Mouse (Mus musculus) CH12.LX (cell line): Measurements from ENCODE around the gene Gse1. TPM values are rescaled to one million over a fixed set of nuclear protein-coding genes. Genes with fewer than 3 reads are reported as not detected.

Source experiments
- DNase-seq: peaks from one replicate; pipeline ENCODE4 v3.0.0-alpha.2; 2013; ENCODE audit errors: extremely low read depth
- H3K27ac ChIP-seq: 2 replicates; pipeline ENCODE4 v1.5.1; 2012; ENCODE audit warnings: low read depth, mild to moderate bottlenecking, control low read depth, moderate library complexity; ENCODE audit not compliant: insufficient read depth
- H3K27me3 ChIP-seq: replicated peaks from 2 replicates; pipeline ENCODE3; 2012; ENCODE audit warnings: inconsistent platforms
- H3K36me3 ChIP-seq, 2 experiments: replicated peaks in 1 of 2; 2 replicates each; pipeline versions ENCODE3 to v1.6.1; 2012; ENCODE audit warnings: inconsistent platforms in 1 of 2, low read length in 1 of 2, mild to moderate bottlenecking in 1 of 2, mixed read lengths in 1 of 2, moderate library complexity in 1 of 2; ENCODE audit not compliant: control insufficient read depth in 1 of 2, insufficient read depth in 1 of 2
- H3K4me1 ChIP-seq, 2 experiments: 2 replicates each; pipeline ENCODE4 v1.6.1; 2012; ENCODE audit warnings: inconsistent platforms in 1 of 2, moderate library complexity in 1 of 2; ENCODE audit not compliant: insufficient read depth in 2 of 2, control insufficient read depth in 1 of 2
- H3K4me2 ChIP-seq: 2 replicates; pipeline ENCODE4 v1.6.1; 2012; ENCODE audit warnings: low read depth, mild to moderate bottlenecking, control low read depth; ENCODE audit not compliant: poor library complexity, insufficient read depth, severe bottlenecking
- H3K4me3 ChIP-seq, 3 experiments: fragments of 150-350 bp in 1 of 3; sonication (generic) in 1 of 3; replicated peaks in 1 of 3; 2 replicates each; pipeline versions ENCODE3 to v1.5.1; 2011 to 2012; ENCODE audit warnings: low read depth in 2 of 3, low read length in 2 of 3, mild to moderate bottlenecking in 2 of 3, moderate library complexity in 2 of 3, control low read depth in 1 of 3, improper control_type of control experiment in 1 of 3, inconsistent platforms in 1 of 3, mixed read lengths in 1 of 3; ENCODE audit not compliant: poor library complexity in 1 of 3
- H3K79me2 ChIP-seq: replicated peaks from 2 replicates; pipeline ENCODE4 v1.6.1; 2012; ENCODE audit warnings: mild to moderate bottlenecking, moderate library complexity; ENCODE audit not compliant: control insufficient read depth, poor library complexity, insufficient read depth, severe bottlenecking; ENCODE audit errors: extremely low read depth
- H3K9ac ChIP-seq: 2 replicates; pipeline ENCODE4 v1.6.1; 2012; ENCODE audit warnings: low read depth, mild to moderate bottlenecking, control low read depth, moderate library complexity; ENCODE audit not compliant: insufficient read depth
- H3K9me3 ChIP-seq: replicated peaks from 2 replicates; pipeline ENCODE3; 2012; ENCODE audit warnings: low read length, inconsistent platforms, mixed read lengths
- BHLHE40 ChIP-seq: IDR thresholded peaks from 2 replicates; pipeline ENCODE4 v1.6.1; 2011; ENCODE audit warnings: mild to moderate bottlenecking, low read depth, low read length, improper control_type of control experiment
- CHD2 ChIP-seq: IDR thresholded peaks from 2 replicates; pipeline ENCODE4 v1.6.1; 2011; ENCODE audit warnings: low read length, improper control_type of control experiment
- CTCF ChIP-seq, 2 experiments: IDR thresholded peaks in 1 of 2; conservative IDR thresholded peaks in 1 of 2; 2 replicates each; pipeline ENCODE4 v1.5.1; 2011 to 2012; ENCODE audit warnings: low read depth in 2 of 2, low read length in 2 of 2, improper control_type of control experiment in 1 of 2, inconsistent platforms in 1 of 2, mild to moderate bottlenecking in 1 of 2, moderate library complexity in 1 of 2
- E2F4 ChIP-seq: IDR thresholded peaks from 2 replicates; pipeline ENCODE4 v1.6.1; 2011; ENCODE audit warnings: low read depth, low read length, improper control_type of control experiment; ENCODE audit not compliant: insufficient replicate concordance
- ELF1 ChIP-seq: IDR thresholded peaks from 2 replicates; pipeline ENCODE4 v1.6.1; 2014; ENCODE audit warnings: low read depth, mild to moderate bottlenecking, inconsistent platforms, low read length, improper control_type of control experiment
- ETS1 ChIP-seq: conservative IDR thresholded peaks from 2 replicates; pipeline ENCODE4 v1.6.1; 2012; ENCODE audit warnings: low read depth, mild to moderate bottlenecking, inconsistent platforms, low read length, improper control_type of control experiment, moderate library complexity
- HCFC1 ChIP-seq: IDR thresholded peaks from 2 replicates; pipeline ENCODE4 v1.6.1; 2012; ENCODE audit warnings: low read depth, mild to moderate bottlenecking, inconsistent platforms, low read length, improper control_type of control experiment
- JUN ChIP-seq: IDR thresholded peaks from 2 replicates; pipeline ENCODE4 v1.6.1; 2011; ENCODE audit warnings: low read depth, mild to moderate bottlenecking, low read length, improper control_type of control experiment, moderate library complexity; ENCODE audit not compliant: insufficient read depth
- JUND ChIP-seq: conservative IDR thresholded peaks from 2 replicates; pipeline ENCODE4 v1.6.1; 2011; ENCODE audit warnings: low read depth, low read length, improper control_type of control experiment
- MAFK ChIP-seq: IDR thresholded peaks from 2 replicates; pipeline ENCODE4 v1.6.1; 2011; ENCODE audit warnings: low read length, improper control_type of control experiment; ENCODE audit not compliant: insufficient replicate concordance
- MAZ ChIP-seq: IDR thresholded peaks from 2 replicates; pipeline ENCODE4 v1.6.1; 2012; ENCODE audit warnings: low read depth, mild to moderate bottlenecking, inconsistent platforms, low read length, improper control_type of control experiment, moderate library complexity
- MEF2A ChIP-seq: IDR thresholded peaks from 2 replicates; pipeline ENCODE4 v1.6.1; 2014; ENCODE audit warnings: low read depth, mild to moderate bottlenecking, inconsistent platforms, low read length, improper control_type of control experiment, borderline replicate concordance
- MYC ChIP-seq: IDR thresholded peaks from 2 replicates; pipeline ENCODE4 v1.6.1; 2011; ENCODE audit warnings: low read depth, mild to moderate bottlenecking, improper control_type of control experiment, low read length
- NELFE ChIP-seq: IDR thresholded peaks from 2 replicates; pipeline ENCODE4 v1.6.1; 2011; ENCODE audit warnings: low read depth, low read length, improper control_type of control experiment
- NRF1 ChIP-seq: IDR thresholded peaks from 2 replicates; pipeline ENCODE4 v1.6.1; 2014; ENCODE audit warnings: low read depth, mild to moderate bottlenecking, inconsistent platforms, low read length, improper control_type of control experiment, moderate library complexity
- PAX5 ChIP-seq: IDR thresholded peaks from 2 replicates; pipeline ENCODE4 v1.6.1; 2012; ENCODE audit warnings: low read length, inconsistent platforms, mixed read lengths
- POLR2A ChIP-seq: IDR thresholded peaks from 2 replicates; pipeline ENCODE4 v1.6.1; 2011; ENCODE audit warnings: low read depth, mild to moderate bottlenecking, improper control_type of control experiment, low read length
- POLR2AphosphoS2 ChIP-seq: IDR thresholded peaks from 2 replicates; pipeline ENCODE4 v1.6.1; 2011; ENCODE audit warnings: low read depth, low read length, improper control_type of control experiment
- RAD21 ChIP-seq: IDR thresholded peaks from 2 replicates; pipeline ENCODE4 v1.6.1; 2011; ENCODE audit warnings: low read depth, mild to moderate bottlenecking, low read length, improper control_type of control experiment, moderate library complexity
- RCOR1 ChIP-seq: conservative IDR thresholded peaks from 2 replicates; pipeline ENCODE4 v1.6.1; 2012; ENCODE audit warnings: low read depth, mild to moderate bottlenecking, inconsistent platforms, low read length, improper control_type of control experiment
- SIN3A ChIP-seq: IDR thresholded peaks from 2 replicates; pipeline ENCODE4 v1.6.1; 2012; ENCODE audit warnings: low read length, improper control_type of control experiment, inconsistent platforms
- SMC3 ChIP-seq: IDR thresholded peaks from 2 replicates; pipeline ENCODE4 v1.6.1; 2011; ENCODE audit warnings: low read depth, low read length, improper control_type of control experiment
- TBP ChIP-seq: conservative IDR thresholded peaks from 2 replicates; pipeline ENCODE4 v1.6.1; 2011; ENCODE audit warnings: low read depth, low read length, improper control_type of control experiment
- TCF12 ChIP-seq: IDR thresholded peaks from 2 replicates; pipeline ENCODE4 v1.6.1; 2014; ENCODE audit warnings: low read depth, mild to moderate bottlenecking, inconsistent platforms, low read length, improper control_type of control experiment
- ZMIZ1 ChIP-seq: IDR thresholded peaks from 2 replicates; pipeline ENCODE4 v1.6.1; 2012; ENCODE audit warnings: low read depth, mild to moderate bottlenecking, inconsistent platforms, low read length, improper control_type of control experiment
- ZNF384 ChIP-seq: IDR thresholded peaks from 2 replicates; pipeline ENCODE4 v1.6.1; 2012; ENCODE audit warnings: low read depth, low read length, improper control_type of control experiment, inconsistent platforms
- dilution Hi-C: fragments of 300-500 bp; cut with MboI; formaldehyde crosslinking; loops from 2 replicates; pipeline ENCODE4 v1.14.3; 2020; ENCODE audit warnings: low sequenced_read_pairs; ENCODE audit not compliant: extremely low pct_unique_long_range_greater_than_20kb, extremely low pct_ligation_motif_present
- in situ Hi-C: fragments of 300-500 bp; cut with MboI; formaldehyde crosslinking; loops from 3 replicates; pipeline ENCODE4 v1.14.3; 2019; ENCODE audit warnings: low sequenced_read_pairs, low pct_ligation_motif_present, low pct_unique_long_range_greater_than_20kb, mixed read lengths
- polyA plus RNA-seq: library from polyadenylated mRNA; unstranded; fragments of >175 nt; gene quantifications from 2 replicates; pipeline ENCODE4 v1.2.1, GENCODE M21; 2012; ENCODE audit warnings: low read depth; ENCODE audit not compliant: insufficient read length
- total RNA-seq, 2 experiments: library from RNA; depleted of rRNA; stranded (reverse); fragments of 300-350 nt in 1 of 2; fragments of >200 nt in 1 of 2; gene quantifications; 2 replicates each; pipeline ENCODE4 v1.2.3; 2012 to 2014

Gse1 gene
- total and polyA plus RNA-seq, 3 experiments: 1.3 to 9.8 (median 8.5) TPM

- H3K27ac ChIP-seq: no peak overlapping the region
- H3K9ac ChIP-seq: no peak overlapping the region
- H3K79me2 ChIP-seq: no peaks in the 10 kb centered on the region
- H3K4me2 ChIP-seq: no peak overlapping the region
- H3K36me3 ChIP-seq: no peaks in the 10 kb centered on the region
- DNase-seq: no peak
- H3K27me3 ChIP-seq: peaks cover 32% of the 10 kb centered on the region
- in situ Hi-C loops (loop anchor here (5.0 to 10.0 kb wide), 3 partner anchors 97 to 434 kb away; no protein-coding TSS in a partner anchor), dilution Hi-C loops (no loop called here)
- TF ChIP-seq CHD2 (no peak), POLR2AphosphoS2 (no peak), ZNF384 (no peak), SMC3 (no peak), TBP (no peak), MEF2A (no peak), MAFK (no peak), BHLHE40 (no peak), NRF1 (no peak), JUND (no peak), ETS1 (no peak), ZMIZ1 (no peak), MYC (no peak), JUN (no peak)
- H3K4me3 ChIP-seq: no peak overlapping the region
- peaks cover 12 to 37% of the 10 kb centered on the region in 2 experiments for H3K4me1 ChIP-seq
- H3K9me3 ChIP-seq: no peaks in the 10 kb centered on the region
These were observed 47.7 kb upstream of the Gse1 start for GRCm38 (mm10) chr8:120180445-120180970.

GRCm38 (mm10) chr8:120181274-120181673, 47.0 kb upstream of the Gse1 start:
- Histone ChIP-seq H3K4me3 (no peak overlapping the region), H3K27me3 (peaks cover 36% of the 10 kb centered on the region), H3K27ac (no peak overlapping the region), H3K4me1 (peaks cover 12 to 29% of the 10 kb centered on the region in 2 experiments), H3K36me3 (no peaks in the 10 kb centered on the region), H3K9ac (no peak overlapping the region), H3K9me3 (no peaks in the 10 kb centered on the region), H3K4me2 (no peak overlapping the region), H3K79me2 (no peaks in the 10 kb centered on the region)
- DNase-seq: no peak
- no peak for TF ChIP-seq RCOR1
- no peak for TF ChIP-seq HCFC1
- TF ChIP-seq POLR2A: no peak
- no peak for TF ChIP-seq E2F4
- no peak for TF ChIP-seq NELFE
- no peak for TF ChIP-seq TBP
- TF ChIP-seq TCF12: no peak
- no peak for TF ChIP-seq ELF1
- no peak for TF ChIP-seq MYC
- no peak for TF ChIP-seq MAFK
- TF ChIP-seq ZMIZ1: no peak
- no peak for TF ChIP-seq MAZ
- TF ChIP-seq BHLHE40: no peak
- TF ChIP-seq POLR2AphosphoS2: no peak
- TF ChIP-seq SIN3A: no peak
- no peak for TF ChIP-seq CHD2
- TF ChIP-seq PAX5: no peak
- TF ChIP-seq RAD21: no peak
- TF ChIP-seq CTCF (conservative IDR thresholded peaks at IDR 0.05 in 1 of 2, IDR thresholded peaks at IDR 0.05 in 1 of 2; ENCODE audit: low read depth in 2 of 2, low read length in 2 of 2): no peak
- dilution Hi-C loops (no loop called here), in situ Hi-C loops (loop anchor here (5.0 to 10.0 kb wide), 3 partner anchors 96 to 434 kb away; no protein-coding TSS in a partner anchor)
